Mouse (Mus musculus): ENCODE data around the gene Itpripl2. TPM values are rescaled to one million over a fixed set of nuclear protein-coding genes. Genes with fewer than 3 reads are reported as not detected.

Itpripl2 gene
- polyA plus RNA-seq, 1 experiment from 2014 or later = 7.4 TPM

DNA sequence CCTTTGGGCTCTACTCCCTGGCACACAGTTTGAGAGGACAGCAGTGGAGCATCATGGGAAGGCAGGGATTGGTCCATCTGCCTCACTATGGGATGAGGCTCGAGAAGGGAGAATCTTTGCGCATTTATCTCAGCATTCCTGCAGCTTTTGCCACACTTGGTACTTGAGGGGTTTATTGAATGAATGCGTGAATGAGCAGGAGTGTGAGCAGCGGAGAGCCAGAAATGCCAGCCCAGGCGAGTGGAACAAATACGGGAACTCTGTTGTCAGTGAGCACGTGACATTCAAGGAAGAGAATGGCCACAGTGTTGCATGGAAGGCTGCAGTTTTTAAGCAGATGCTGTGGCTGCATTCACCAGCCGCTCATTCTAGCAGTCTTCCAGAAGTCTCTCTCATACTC is 10.6 kb upstream of the Itpripl2 start:
- Histone ChIP-seq H3K9ac (no peak overlapping the region), H3K27me3 (no peaks in the 10 kb centered on the region), H3K4me2 (no peak overlapping the region), H3K9me3 (no peaks in the 10 kb centered on the region), H3K36me3 (no peaks in the 10 kb centered on the region), H3K4me1 (no peaks in the 10 kb centered on the region), H3K4me3 (no peak overlapping the region), H3K27ac (no peak overlapping the region)
- ATAC-seq (ENCODE audit: borderline replicate concordance, extremely low read depth, low FRiP score, low TSS enrichment) = no peak
- WGBS = 68% methylated on average over 8 of the region's 8 CpGs

- H3K9me3 ChIP-seq = no peaks in the 10 kb centered on the region
- no peaks in the 10 kb centered on the region for H3K4me1 ChIP-seq
- no peak overlapping the region for H3K9ac ChIP-seq
- H3K4me2 ChIP-seq = no peak overlapping the region
- H3K4me3 ChIP-seq = no peak overlapping the region
- H3K36me3 ChIP-seq = no peaks in the 10 kb centered on the region
- ATAC-seq (ENCODE audit: borderline replicate concordance, extremely low read depth, low FRiP score, low TSS enrichment) = no peak
- no peak overlapping the region for H3K27ac ChIP-seq
- no peaks in the 10 kb centered on the region for H3K27me3 ChIP-seq
- WGBS = 61% methylated on average over 7 of the region's 7 CpGs
Observed at GRCm38 (mm10) chr7:118499784-118500435, 8.1 kb upstream of the Itpripl2 start.

GRCm38 (mm10) chr7:118498984-118499783 is 7.4 kb upstream of the Itpripl2 start:
- Histone ChIP-seq H3K4me2 (no peak overlapping the region), H3K27me3 (no peaks in the 10 kb centered on the region), H3K9me3 (no peaks in the 10 kb centered on the region), H3K36me3 (no peaks in the 10 kb centered on the region), H3K27ac (no peak overlapping the region), H3K9ac (no peak overlapping the region), H3K4me3 (no peak overlapping the region), H3K4me1 (no peaks in the 10 kb centered on the region)
- 71% methylated on average over 12 of the region's 12 CpGs for WGBS
- ATAC-seq (ENCODE audit: borderline replicate concordance, extremely low read depth, low FRiP score, low TSS enrichment) = 0 out of 2 replicates have a peak, but pooled peaks have one; percentile 28

DNA sequence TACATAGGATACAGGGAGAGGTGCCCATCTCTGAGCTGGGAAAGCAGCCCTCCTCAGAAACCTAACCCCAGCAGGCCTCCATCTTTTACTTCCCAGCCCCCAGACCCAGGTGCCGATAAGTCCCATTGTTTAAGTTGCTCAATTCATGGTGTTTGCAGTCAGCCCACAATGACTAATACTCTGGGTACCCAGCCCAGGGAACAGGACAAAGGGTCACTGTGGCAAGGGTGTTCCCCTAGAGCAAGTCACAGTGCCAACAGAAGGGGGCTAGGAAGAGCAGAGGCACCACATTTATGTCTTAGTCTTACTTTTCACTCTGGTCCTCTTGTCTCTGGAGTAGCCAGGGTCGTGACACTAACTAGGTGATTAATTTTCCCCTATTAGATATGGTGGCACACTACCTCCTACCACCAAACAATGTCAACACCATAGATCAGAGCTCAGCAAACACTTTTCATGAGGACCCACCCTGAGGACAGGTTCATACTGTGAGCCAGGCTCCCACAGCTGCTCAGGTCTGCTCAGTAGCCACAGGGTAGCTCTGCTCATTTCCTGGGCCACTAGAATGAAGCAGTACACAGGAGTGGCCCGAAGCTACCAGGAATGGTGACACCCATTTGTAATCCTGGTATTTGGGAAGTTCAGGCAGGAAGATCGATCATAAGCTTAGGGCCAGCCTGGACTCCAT is 3.3 kb upstream of the Itpripl2 start:
- peaks cover 16% of the 10 kb centered on the region for H3K4me1 ChIP-seq
- WGBS = 64% methylated on average over 4 of the region's 4 CpGs
- no peaks in the 10 kb centered on the region for H3K27me3 ChIP-seq
- no peaks in the 10 kb centered on the region for H3K9me3 ChIP-seq
- ATAC-seq (ENCODE audit: borderline replicate concordance, extremely low read depth, low FRiP score, low TSS enrichment) = no peak
- H3K36me3 ChIP-seq = no peaks in the 10 kb centered on the region
- H3K4me3 ChIP-seq = no peak overlapping the region
- no peak overlapping the region for H3K9ac ChIP-seq
- H3K4me2 ChIP-seq = no peak overlapping the region
- no peak overlapping the region for H3K27ac ChIP-seq

- H3K27ac ChIP-seq = peak overlapping the region; percentile 56; the same call in 1 of the 2 replicates
Observed at GRCm38 (mm10) chr7:118493892-118494291, 2.1 kb upstream of the Itpripl2 start.

GRCm38 (mm10) chr7:118490666-118491430 is 927 bp downstream of the Itpripl2 start:
- H3K4me1 ChIP-seq = peaks cover 46% of the 10 kb centered on the region
- peak; percentile 2; the same call in 1 of the 2 replicates for ATAC-seq (ENCODE audit: borderline replicate concordance, extremely low read depth, low FRiP score, low TSS enrichment)
- no peaks in the 10 kb centered on the region for H3K9me3 ChIP-seq
- no peaks in the 10 kb centered on the region for H3K27me3 ChIP-seq
- WGBS = 4% methylated on average over 67 of the region's 67 CpGs
- no peaks in the 10 kb centered on the region for H3K36me3 ChIP-seq
- peak overlapping the region; percentile 94 for H3K27ac ChIP-seq
- H3K4me2 ChIP-seq = peak overlapping the region; percentile 92
- peak overlapping the region; percentile 98 for H3K9ac ChIP-seq
- peak overlapping the region; percentile 80 for H3K4me3 ChIP-seq

More at GRCm38 (mm10) chr7:118493892-118494291, 2.1 kb upstream of the Itpripl2 start:
- Histone ChIP-seq H3K36me3 (no peaks in the 10 kb centered on the region), H3K4me2 (no peak overlapping the region), H3K9me3 (no peaks in the 10 kb centered on the region), H3K9ac (no peak overlapping the region), H3K4me3 (no peak overlapping the region), H3K27me3 (no peaks in the 10 kb centered on the region), H3K4me1 (peaks cover 27% of the 10 kb centered on the region)
- 63% methylated on average over 9 of the region's 9 CpGs for WGBS
- no peak for ATAC-seq (ENCODE audit: borderline replicate concordance, extremely low read depth, low FRiP score, low TSS enrichment)

DNA sequence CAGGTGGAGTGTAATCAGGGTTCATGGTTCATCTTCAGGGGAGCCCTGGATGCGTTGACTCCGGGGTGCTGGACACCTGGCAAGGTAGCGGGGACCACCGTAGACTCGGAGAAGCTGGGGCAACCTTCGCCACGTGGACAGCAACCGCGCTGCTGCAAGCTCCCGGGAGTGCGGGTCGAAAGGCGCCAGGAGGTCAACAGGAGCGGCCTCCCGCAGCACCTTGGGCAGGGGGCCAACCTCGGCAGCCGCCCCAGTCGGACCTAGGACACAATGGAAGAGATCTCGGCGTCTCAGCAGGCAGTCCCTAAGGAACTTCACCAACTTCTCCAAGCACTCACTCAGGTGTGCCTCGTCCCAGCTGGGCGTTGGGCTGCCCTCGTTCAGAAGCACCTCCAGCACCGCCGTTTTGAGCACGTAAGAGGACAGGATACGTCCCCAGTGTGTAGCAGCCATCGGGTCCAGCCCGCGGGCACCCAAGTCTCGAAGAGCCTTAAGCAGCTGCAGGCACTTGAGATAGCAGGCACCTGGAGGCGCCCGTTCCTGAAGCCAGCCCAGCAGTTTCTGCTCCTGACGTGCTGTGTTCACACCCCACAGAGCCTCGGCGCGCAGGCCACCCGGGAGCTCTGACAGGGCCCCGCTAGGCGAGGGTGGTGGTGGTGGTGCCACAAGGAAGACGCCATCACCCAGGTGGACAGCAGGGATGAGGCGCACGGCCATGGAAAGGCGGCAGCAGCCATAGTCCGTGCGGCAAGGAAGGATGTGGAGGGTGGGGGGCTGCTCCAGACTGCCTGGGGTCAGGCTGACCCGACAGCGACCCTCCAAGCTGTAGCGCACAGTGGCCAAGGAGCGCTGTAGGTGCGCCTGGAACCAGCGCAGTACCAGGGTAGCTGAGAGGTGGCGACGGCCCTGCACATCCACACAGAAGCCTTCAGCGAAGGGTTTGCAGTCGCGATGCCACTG is 1.8 kb downstream of the Itpripl2 start:
- ATAC-seq (ENCODE audit: borderline replicate concordance, extremely low read depth, low FRiP score, low TSS enrichment) = 0 out of 2 replicates have a peak, but pooled peaks have one; percentile 4
- Histone ChIP-seq H3K4me2 (peak overlapping the region; percentile 92), H3K27ac (no peak overlapping the region), H3K4me1 (peaks cover 46% of the 10 kb centered on the region), H3K4me3 (peak overlapping the region; percentile 80), H3K9ac (peak overlapping the region; percentile 98; the same call in 1 of the 2 replicates), H3K36me3 (peaks cover 6% of the 10 kb centered on the region; the same call in 1 of the 2 replicates), H3K27me3 (no peaks in the 10 kb centered on the region), H3K9me3 (no peaks in the 10 kb centered on the region)
- WGBS = 32% methylated on average over 57 of the region's 57 CpGs

- H3K9me3 ChIP-seq = no peaks in the 10 kb centered on the region
- H3K9ac ChIP-seq = no peak overlapping the region; the same call in 1 of the 2 replicates
- peaks cover 9% of the 10 kb centered on the region; the same call in 1 of the 2 replicates for H3K36me3 ChIP-seq
- H3K27me3 ChIP-seq = no peaks in the 10 kb centered on the region
- peak overlapping the region; percentile 21; the same call in 1 of the 2 replicates for H3K4me3 ChIP-seq
- H3K4me2 ChIP-seq = peak overlapping the region; percentile 92
- ATAC-seq (ENCODE audit: borderline replicate concordance, extremely low read depth, low FRiP score, low TSS enrichment) = no peak
- WGBS = 22% methylated on average over 8 of the region's 8 CpGs
- peaks cover 46% of the 10 kb centered on the region for H3K4me1 ChIP-seq
- peak overlapping the region; percentile 72 for H3K27ac ChIP-seq
Observed at GRCm38 (mm10) chr7:118488060-118488664, 3.6 kb downstream of the Itpripl2 start.

GRCm38 (mm10) chr7:118486917-118487316 is 4.9 kb downstream of the Itpripl2 start:
- Histone ChIP-seq H3K27me3 (no peaks in the 10 kb centered on the region), H3K9me3 (no peaks in the 10 kb centered on the region), H3K4me3 (no peak overlapping the region), H3K27ac (no peak overlapping the region), H3K4me1 (peaks cover 42% of the 10 kb centered on the region), H3K9ac (no peak overlapping the region), H3K36me3 (peaks cover 9% of the 10 kb centered on the region; the same call in 1 of the 2 replicates), H3K4me2 (no peak overlapping the region)
- no peak for ATAC-seq (ENCODE audit: borderline replicate concordance, extremely low read depth, low FRiP score, low TSS enrichment)
- WGBS = 55% methylated on average over 5 of the region's 5 CpGs

- Histone ChIP-seq H3K9ac (no peak overlapping the region), H3K27ac (no peak overlapping the region), H3K9me3 (no peaks in the 10 kb centered on the region), H3K27me3 (no peaks in the 10 kb centered on the region), H3K36me3 (peaks cover 9% of the 10 kb centered on the region; the same call in 1 of the 2 replicates), H3K4me2 (no peak overlapping the region), H3K4me3 (no peak overlapping the region), H3K4me1 (peaks cover 35% of the 10 kb centered on the region)
- WGBS = 57% methylated on average over 1 of the region's 1 CpGs
- ATAC-seq (ENCODE audit: borderline replicate concordance, extremely low read depth, low FRiP score, low TSS enrichment) = no peak
Observed at GRCm38 (mm10) chr7:118483996-118484395, 7.8 kb downstream of the Itpripl2 start.
